Mouse (Mus musculus) stomach, postnatal 0 days (tissue): ENCODE results near the gene Elp4. TPM values are rescaled to one million over a fixed set of nuclear protein-coding genes. Genes with fewer than 3 reads are reported as not detected.

Experiments used
- ATAC-seq: fragments of 200-750 bp; cut with Nextera tagmentation; 2 replicates; pipeline ENCODE4 v1.8.0; 2017; ENCODE audit not compliant: low FRiP score, low TSS enrichment
- DNase-seq: peaks from one replicate; pipeline ENCODE4 v3.0.0-alpha.2; 2016; ENCODE audit warnings: low spot score
- H3K27ac ChIP-seq: fragments of 300-500 bp; sonication (generic); replicated peaks from 2 replicates; pipeline ENCODE4 v1.5.1; 2014; ENCODE audit warnings: mild to moderate bottlenecking, control low read depth
- H3K27me3 ChIP-seq: fragments of 300-500 bp; sonication (generic); 2 replicates; pipeline ENCODE4 v1.6.1; 2014; ENCODE audit warnings: low read length; ENCODE audit not compliant: control insufficient read depth, insufficient read depth
- H3K36me3 ChIP-seq: fragments of 300-500 bp; sonication (generic); 2 replicates; pipeline ENCODE4 v1.6.1; 2014; ENCODE audit warnings: low read length, mixed read lengths; ENCODE audit not compliant: control insufficient read depth, insufficient read depth
- H3K4me1 ChIP-seq: fragments of 300-500 bp; sonication (generic); replicated peaks from 2 replicates; pipeline ENCODE4 v1.6.1; 2014; ENCODE audit warnings: antibody characterized with exemption; ENCODE audit not compliant: control insufficient read depth, insufficient read depth
- H3K4me2 ChIP-seq: fragments of 300-500 bp; sonication (generic); replicated peaks from 2 replicates; pipeline ENCODE4 v1.6.1; 2014; ENCODE audit warnings: low read depth, mild to moderate bottlenecking, control low read depth, moderate library complexity
- H3K4me3 ChIP-seq: fragments of 300-500 bp; sonication (generic); 2 replicates; pipeline ENCODE4 v1.5.1; 2014; ENCODE audit warnings: low read depth, low read length, control low read depth
- H3K9ac ChIP-seq: fragments of 300-500 bp; sonication (generic); 2 replicates; pipeline ENCODE4 v1.6.1; 2014; ENCODE audit warnings: mild to moderate bottlenecking, low read length, control low read depth, mixed read lengths
- H3K9me3 ChIP-seq: fragments of 300-500 bp; sonication (generic); 2 replicates; pipeline ENCODE4 v1.6.1; 2016; ENCODE audit warnings: low read length; ENCODE audit not compliant: control insufficient read depth
- CTCF ChIP-seq: IDR thresholded peaks from 2 replicates; pipeline ENCODE4 v1.5.1; 2016; ENCODE audit warnings: antibody characterized with exemption, low read depth, mild to moderate bottlenecking, moderate library complexity
- EP300 ChIP-seq: optimal IDR thresholded peaks from 2 replicates; pipeline ENCODE3; 2016; ENCODE audit warnings: antibody characterized with exemption
- WGBS: fragments of 180-500 bp; shearing (Covaris S2); extraction: QIAGEN DNeasy Blood & Tissue Kit; methylation state at CpG from one replicate; pipeline ENCODE4 v1.1.7; 2014; 5-methylcytosine and 5-hydroxymethylcytosine counted together
- polyA plus RNA-seq: library from polyadenylated mRNA; unstranded; fragments of >200 nt; fragmentation: Nextera tagmentation; extraction: Ambion mirVana; gene quantifications from 2 replicates; pipeline ENCODE4 v1.2.1, GENCODE M21; 2015

Elp4 gene
- polyA plus RNA-seq, 1 experiment from 2014 or later, result 14.0 TPM

DNA sequence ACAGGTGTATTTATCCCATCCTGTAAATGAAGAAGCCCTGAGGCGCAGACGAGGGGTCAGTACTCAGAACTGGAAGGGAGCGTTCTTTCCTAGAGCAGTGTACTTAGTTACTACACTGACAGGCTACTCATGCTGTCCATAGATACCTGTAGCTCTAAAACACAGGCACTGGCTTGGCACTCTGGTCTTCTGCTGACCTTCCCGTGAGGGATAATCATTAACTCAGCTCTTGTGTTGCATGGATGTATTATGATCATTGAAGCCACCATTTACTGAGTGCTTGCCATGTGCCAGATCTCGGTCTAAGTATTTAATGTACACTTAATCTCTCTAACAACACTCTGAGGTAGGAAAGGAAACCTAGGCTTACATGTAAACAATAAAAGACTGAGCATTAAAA lies 155.3 kb downstream of the Elp4 start:
- H3K9ac ChIP-seq, result no peak overlapping the region
- H3K4me2 ChIP-seq, result no peak overlapping the region
- no peak for DNase-seq
- ATAC-seq, result no peak
- no peaks in the 10 kb centered on the region for H3K27me3 ChIP-seq
- no peak overlapping the region for H3K27ac ChIP-seq
- no peaks in the 10 kb centered on the region for H3K36me3 ChIP-seq
- TF ChIP-seq CTCF, result no peak
- no peak for TF ChIP-seq EP300
- H3K4me3 ChIP-seq, result no peak overlapping the region
- 68% methylated on average over 5 of the region's 5 CpGs for WGBS
- no peaks in the 10 kb centered on the region for H3K4me1 ChIP-seq
- H3K9me3 ChIP-seq, result no peaks in the 10 kb centered on the region

DNA sequence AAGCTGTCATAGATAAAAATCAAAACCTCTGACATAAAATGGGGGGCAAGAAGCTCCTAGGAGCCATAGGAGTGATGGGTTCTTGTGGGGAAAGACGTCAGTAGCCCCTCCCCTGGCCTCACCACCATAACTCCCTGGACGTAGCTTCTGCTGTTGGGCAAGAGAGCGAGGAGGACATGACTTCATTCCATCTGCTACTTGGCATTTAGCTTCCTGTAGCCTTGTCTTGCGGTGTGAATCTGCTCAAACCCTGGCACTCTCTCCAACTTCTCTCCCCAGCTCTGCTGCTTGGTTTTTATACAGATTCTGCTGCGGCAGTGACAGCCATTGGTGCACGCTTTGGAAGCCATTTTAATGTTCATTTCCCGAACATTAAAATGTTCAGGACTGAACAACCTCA lies 157.5 kb downstream of the Elp4 start:
- H3K4me1 ChIP-seq, result no peaks in the 10 kb centered on the region
- no peaks in the 10 kb centered on the region for H3K27me3 ChIP-seq
- no peak overlapping the region for H3K27ac ChIP-seq
- H3K36me3 ChIP-seq, result no peaks in the 10 kb centered on the region
- TF ChIP-seq CTCF (no peak), EP300 (no peak)
- WGBS, result 78% methylated on average over 7 of the region's 7 CpGs
- DNase-seq (no peak), ATAC-seq (no peak)
- H3K4me2 ChIP-seq, result no peak overlapping the region
- no peak overlapping the region for H3K4me3 ChIP-seq
- no peaks in the 10 kb centered on the region for H3K9me3 ChIP-seq
- H3K9ac ChIP-seq, result no peak overlapping the region

DNA sequence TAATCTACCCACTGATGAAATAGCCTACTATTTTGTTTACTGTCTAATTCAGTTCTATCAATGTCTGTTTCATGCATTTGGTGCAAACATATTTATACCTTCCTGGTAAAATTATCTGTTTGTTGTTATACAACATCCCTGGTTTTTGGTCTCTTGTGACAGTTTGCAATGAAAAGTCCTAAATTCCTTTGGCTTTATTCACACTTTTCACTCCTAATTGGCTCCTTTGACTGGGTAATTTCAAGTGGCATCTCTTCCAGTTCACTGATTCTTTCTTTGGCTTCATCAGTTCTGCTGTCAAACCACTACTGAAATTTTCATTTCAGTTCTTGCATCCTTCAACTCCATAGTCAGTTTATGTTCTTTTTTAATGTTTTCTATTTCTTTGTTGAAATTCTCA lies 168.2 kb downstream of the Elp4 start:
- Histone ChIP-seq H3K4me3 (no peak overlapping the region), H3K4me1 (no peaks in the 10 kb centered on the region), H3K36me3 (no peaks in the 10 kb centered on the region), H3K27ac (no peak overlapping the region), H3K27me3 (no peaks in the 10 kb centered on the region), H3K4me2 (no peak overlapping the region), H3K9ac (no peak overlapping the region), H3K9me3 (no peaks in the 10 kb centered on the region)
- no peak for DNase-seq
- ATAC-seq, result no peak
- TF ChIP-seq CTCF (no peak), EP300 (no peak)

DNA sequence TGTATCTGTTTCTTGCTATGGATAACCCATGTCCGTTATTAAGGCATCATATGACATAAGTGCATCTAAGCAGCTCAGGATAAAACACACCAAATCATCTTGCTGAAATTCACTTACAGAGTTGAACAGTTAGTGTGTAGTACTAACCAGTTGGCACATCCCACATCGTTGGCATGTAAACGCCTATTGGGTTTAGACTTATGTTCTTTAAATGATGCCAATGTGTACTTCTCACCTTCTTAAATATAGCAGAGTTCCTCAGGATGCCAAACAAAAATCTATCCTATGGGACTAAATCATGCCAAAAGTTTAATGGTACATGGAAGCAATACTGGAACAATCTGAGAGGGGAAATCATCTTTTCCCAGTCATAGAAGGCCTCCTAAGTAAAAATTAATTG lies 173.7 kb downstream of the Elp4 start:
- DNase-seq (no peak), ATAC-seq (no peak)
- H3K4me2 ChIP-seq, result no peak overlapping the region
- H3K4me3 ChIP-seq, result no peak overlapping the region
- no peaks in the 10 kb centered on the region for H3K36me3 ChIP-seq
- H3K9ac ChIP-seq, result no peak overlapping the region
- no peaks in the 10 kb centered on the region for H3K27me3 ChIP-seq
- TF ChIP-seq EP300, result no peak
- TF ChIP-seq CTCF, result no peak
- no peak overlapping the region for H3K27ac ChIP-seq
- H3K9me3 ChIP-seq, result no peaks in the 10 kb centered on the region
- H3K4me1 ChIP-seq, result no peaks in the 10 kb centered on the region
- WGBS, result 90% methylated on average over 3 of the region's 3 CpGs

DNA sequence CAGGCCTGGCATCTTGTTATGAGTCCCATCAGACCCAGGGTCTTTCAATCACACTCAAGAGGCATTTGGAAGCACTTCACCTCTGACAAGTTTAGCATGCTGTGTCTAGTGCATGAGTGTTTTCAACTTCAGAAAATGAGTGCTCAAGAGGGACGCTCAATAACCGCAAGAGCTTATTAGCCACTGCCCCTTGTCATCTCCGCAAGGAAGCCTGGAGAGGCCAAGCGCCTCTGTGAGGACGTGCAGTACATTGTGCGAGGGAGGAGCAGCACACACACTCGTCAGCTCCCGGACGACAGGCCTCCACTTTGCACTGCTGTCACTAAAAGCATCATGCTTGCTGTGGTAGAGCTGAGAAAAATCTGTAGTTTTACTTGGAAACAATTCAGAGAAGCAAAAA lies 177.7 kb downstream of the Elp4 start:
- H3K4me1 ChIP-seq, result no peaks in the 10 kb centered on the region
- H3K36me3 ChIP-seq, result no peaks in the 10 kb centered on the region
- H3K4me2 ChIP-seq, result no peak overlapping the region
- H3K27me3 ChIP-seq, result no peaks in the 10 kb centered on the region
- ATAC-seq, result no peak
- H3K9me3 ChIP-seq, result no peaks in the 10 kb centered on the region
- H3K27ac ChIP-seq, result no peak overlapping the region
- WGBS, result 75% methylated on average over 9 of the region's 9 CpGs
- H3K9ac ChIP-seq, result no peak overlapping the region
- TF ChIP-seq EP300, result no peak
- no peak for TF ChIP-seq CTCF
- H3K4me3 ChIP-seq, result no peak overlapping the region
- DNase-seq, result no peak

DNA sequence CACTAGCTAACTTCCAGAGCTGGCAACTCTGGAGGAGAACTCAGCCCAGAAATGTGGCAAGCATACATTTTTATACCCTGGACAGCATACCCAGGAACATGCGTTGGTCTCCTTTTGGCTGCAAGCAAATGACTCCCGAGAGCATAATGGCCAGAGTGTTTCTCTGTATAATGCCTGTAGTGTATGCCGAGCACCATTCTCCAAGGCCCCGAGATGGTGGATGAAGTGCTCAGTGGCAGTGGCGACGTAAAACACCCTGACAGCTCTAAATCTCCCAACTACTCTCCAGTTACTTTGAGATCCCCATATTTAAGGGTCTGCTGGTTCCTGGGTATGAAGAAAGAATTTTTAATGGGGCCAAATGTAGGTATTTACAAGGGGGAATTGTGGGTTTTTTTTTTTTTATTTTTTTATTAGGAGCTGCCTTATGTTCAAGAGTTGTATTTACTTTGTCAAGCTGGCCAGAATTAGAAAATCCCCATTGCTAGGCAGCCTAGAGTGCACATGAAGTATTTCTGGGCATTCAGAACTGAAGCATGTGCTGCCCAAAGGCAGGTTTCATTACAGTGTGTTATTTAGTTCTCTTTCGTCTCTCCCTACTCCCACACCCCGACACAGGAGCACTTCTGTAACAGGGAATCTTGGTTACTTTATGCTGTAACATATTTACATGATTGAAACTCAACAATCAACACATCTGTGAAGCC lies 188.8 kb downstream of the Elp4 start:
- Histone ChIP-seq H3K4me3 (no peak overlapping the region), H3K36me3 (no peaks in the 10 kb centered on the region), H3K27ac (no peak overlapping the region), H3K4me1 (no peaks in the 10 kb centered on the region), H3K27me3 (no peaks in the 10 kb centered on the region), H3K4me2 (no peak overlapping the region), H3K9ac (no peak overlapping the region), H3K9me3 (no peaks in the 10 kb centered on the region)
- WGBS, result 78% methylated on average over 8 of the region's 8 CpGs
- ATAC-seq, result no peak
- TF ChIP-seq EP300 (no peak), CTCF (no peak)
- no peak for DNase-seq
